Mouse (Mus musculus) lung, embryonic 16.5 days (tissue): ENCODE measurements around the gene Tmprss9. TPM values are rescaled to one million over a fixed set of nuclear protein-coding genes. Genes with fewer than 3 reads are reported as not detected.

Source experiments
- ATAC-seq: fragments of 200-750 bp; cut with Nextera tagmentation; 2 replicates; pipeline ENCODE4 v1.8.0; 2017; ENCODE audit warnings: low read depth, mild to moderate bottlenecking, moderate library complexity
- H3K27ac ChIP-seq: fragments of 300-500 bp; sonication (generic); 2 replicates; pipeline ENCODE4 v1.5.1; 2014; ENCODE audit warnings: mild to moderate bottlenecking, control low read depth, low read length
- H3K27me3 ChIP-seq: fragments of 300-500 bp; sonication (generic); 2 replicates; pipeline ENCODE4 v1.6.1; 2014; ENCODE audit warnings: low read depth, low read length, mixed read lengths; ENCODE audit not compliant: control insufficient read depth, insufficient read depth
- H3K36me3 ChIP-seq: fragments of 300-500 bp; sonication (generic); 2 replicates; pipeline ENCODE4 v1.6.1; 2014; ENCODE audit warnings: low read length; ENCODE audit not compliant: control insufficient read depth, insufficient read depth
- H3K4me1 ChIP-seq: fragments of 300-500 bp; sonication (generic); replicated peaks from 2 replicates; pipeline ENCODE4 v1.6.1; 2014; ENCODE audit warnings: low read length, mixed read lengths; ENCODE audit not compliant: control insufficient read depth, insufficient read depth
- H3K4me2 ChIP-seq: fragments of 300-500 bp; sonication (generic); 2 replicates; pipeline ENCODE4 v1.6.1; 2014; ENCODE audit warnings: low read depth, low read length, control low read depth
- H3K4me3 ChIP-seq: fragments of 300-500 bp; sonication (generic); 2 replicates; pipeline ENCODE4 v1.5.1; 2014; ENCODE audit warnings: mild to moderate bottlenecking, low read length, control low read depth
- H3K9ac ChIP-seq: fragments of 300-500 bp; sonication (generic); 2 replicates; pipeline ENCODE4 v1.6.1; 2014; ENCODE audit warnings: low read length, control low read depth
- H3K9me3 ChIP-seq: fragments of 300-500 bp; sonication (generic); 2 replicates; pipeline ENCODE4 v1.6.1; 2016; ENCODE audit warnings: low read length; ENCODE audit not compliant: control insufficient read depth
- WGBS: fragments of 180-500 bp; shearing (Covaris S2); extraction: QIAGEN DNeasy Blood & Tissue Kit; methylation state at CpG from one replicate; pipeline ENCODE4 v1.1.7; 2014; 5-methylcytosine and 5-hydroxymethylcytosine counted together
- polyA plus RNA-seq: library from polyadenylated mRNA; unstranded; fragments of >200 nt; fragmentation: Nextera tagmentation; extraction: Ambion mirVana; gene quantifications from 2 replicates; pipeline ENCODE4 v1.2.1, GENCODE M21; 2015

Tmprss9 gene
- polyA plus RNA-seq, 1 experiment from 2014 or later: not detected

DNA sequence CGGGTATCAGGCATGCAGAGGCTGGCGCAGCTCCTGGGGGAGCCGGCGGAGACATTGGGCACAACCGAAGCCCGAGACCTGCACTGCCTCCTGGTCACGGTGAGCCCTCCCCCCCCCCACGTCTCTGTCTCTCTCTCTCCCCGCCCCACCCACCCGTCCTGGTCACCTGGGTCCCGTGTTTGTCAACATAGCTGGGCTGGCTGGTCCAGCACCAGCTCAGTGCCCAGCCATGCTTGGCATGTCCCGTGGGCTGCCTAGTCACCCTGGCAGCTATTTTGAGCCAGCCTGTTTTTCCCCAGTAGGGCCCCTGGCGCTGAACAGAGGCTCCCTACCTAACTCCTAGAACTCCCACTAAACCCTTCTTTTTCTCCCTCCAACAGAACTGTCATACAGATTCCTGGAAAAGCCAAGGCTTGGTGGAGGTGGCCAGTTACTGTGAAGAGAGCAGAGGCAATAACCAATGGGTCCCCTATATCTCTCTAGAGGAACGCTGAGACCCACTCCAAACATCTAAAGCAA is 59.6 kb downstream of the Tmprss9 start:
- ATAC-seq: no peak
- peak overlapping the region; percentile 66 for H3K4me3 ChIP-seq
- no peaks in the 10 kb centered on the region for H3K36me3 ChIP-seq
- no peak overlapping the region for H3K27ac ChIP-seq
- H3K9me3 ChIP-seq: no peaks in the 10 kb centered on the region
- 8% methylated on average over 11 of the region's 14 CpGs for WGBS
- H3K4me1 ChIP-seq: peaks cover 39% of the 10 kb centered on the region
- H3K4me2 ChIP-seq: peak overlapping the region; percentile 85
- peak overlapping the region; percentile 76 for H3K9ac ChIP-seq
- H3K27me3 ChIP-seq: no peaks in the 10 kb centered on the region; the same call in 1 of the 2 replicates

DNA sequence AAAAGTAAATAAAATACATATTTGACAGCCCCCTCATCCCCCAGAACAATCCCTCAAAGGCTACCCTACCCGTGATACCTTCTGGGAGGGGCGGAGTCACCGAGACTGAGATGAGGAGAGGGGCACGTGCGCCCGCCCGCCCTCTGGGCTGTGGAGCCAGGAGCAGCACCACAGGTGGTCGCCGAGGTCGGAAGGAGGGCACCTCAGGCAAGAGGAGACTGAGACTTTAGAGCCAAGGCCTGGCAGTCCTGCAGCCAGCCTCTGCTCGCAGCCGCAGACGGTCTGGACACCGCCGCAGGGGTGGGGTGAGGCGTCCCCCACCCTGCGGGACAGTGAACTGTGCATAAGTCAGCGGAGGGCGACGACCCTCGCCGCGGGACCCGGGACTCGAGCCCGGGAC is 60.0 kb downstream of the Tmprss9 start:
- Histone ChIP-seq H3K9ac (peak overlapping the region; percentile 76), H3K4me2 (peak overlapping the region; percentile 85), H3K36me3 (no peaks in the 10 kb centered on the region), H3K27ac (peak overlapping the region; percentile 7; the same call in 1 of the 2 replicates), H3K27me3 (no peaks in the 10 kb centered on the region; the same call in 1 of the 2 replicates), H3K9me3 (no peaks in the 10 kb centered on the region), H3K4me3 (peak overlapping the region; percentile 66), H3K4me1 (peaks cover 43% of the 10 kb centered on the region)
- ATAC-seq: no peak
- WGBS: 5% methylated on average over 26 of the region's 26 CpGs

DNA sequence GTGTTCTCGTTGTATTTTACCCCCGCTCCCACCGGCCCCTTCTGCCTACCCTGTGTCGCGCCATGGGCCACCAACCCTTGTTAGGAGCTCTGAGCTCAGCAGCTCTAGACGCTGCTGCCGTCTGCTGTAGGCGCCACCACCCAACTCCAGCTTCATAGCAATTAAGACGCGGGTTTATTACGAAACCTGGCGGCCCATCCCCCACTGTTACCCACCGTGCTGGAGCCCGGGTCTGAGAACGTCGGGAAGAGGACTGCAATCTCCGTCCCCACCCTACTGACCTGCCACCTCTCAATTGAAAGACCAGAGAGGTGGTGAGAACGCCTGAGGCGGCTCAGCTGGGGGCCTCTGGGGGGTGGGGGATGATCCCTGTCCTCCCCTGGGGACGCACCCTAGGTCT is 60.6 kb downstream of the Tmprss9 start:
- Histone ChIP-seq H3K27ac (no peak overlapping the region), H3K9ac (peak overlapping the region; percentile 65), H3K4me3 (peak overlapping the region; percentile 66), H3K9me3 (no peaks in the 10 kb centered on the region), H3K4me2 (peak overlapping the region; percentile 85), H3K36me3 (no peaks in the 10 kb centered on the region), H3K27me3 (no peaks in the 10 kb centered on the region; the same call in 1 of the 2 replicates), H3K4me1 (peaks cover 49% of the 10 kb centered on the region)
- no peak for ATAC-seq
- WGBS: 2% methylated on average over 20 of the region's 20 CpGs

DNA sequence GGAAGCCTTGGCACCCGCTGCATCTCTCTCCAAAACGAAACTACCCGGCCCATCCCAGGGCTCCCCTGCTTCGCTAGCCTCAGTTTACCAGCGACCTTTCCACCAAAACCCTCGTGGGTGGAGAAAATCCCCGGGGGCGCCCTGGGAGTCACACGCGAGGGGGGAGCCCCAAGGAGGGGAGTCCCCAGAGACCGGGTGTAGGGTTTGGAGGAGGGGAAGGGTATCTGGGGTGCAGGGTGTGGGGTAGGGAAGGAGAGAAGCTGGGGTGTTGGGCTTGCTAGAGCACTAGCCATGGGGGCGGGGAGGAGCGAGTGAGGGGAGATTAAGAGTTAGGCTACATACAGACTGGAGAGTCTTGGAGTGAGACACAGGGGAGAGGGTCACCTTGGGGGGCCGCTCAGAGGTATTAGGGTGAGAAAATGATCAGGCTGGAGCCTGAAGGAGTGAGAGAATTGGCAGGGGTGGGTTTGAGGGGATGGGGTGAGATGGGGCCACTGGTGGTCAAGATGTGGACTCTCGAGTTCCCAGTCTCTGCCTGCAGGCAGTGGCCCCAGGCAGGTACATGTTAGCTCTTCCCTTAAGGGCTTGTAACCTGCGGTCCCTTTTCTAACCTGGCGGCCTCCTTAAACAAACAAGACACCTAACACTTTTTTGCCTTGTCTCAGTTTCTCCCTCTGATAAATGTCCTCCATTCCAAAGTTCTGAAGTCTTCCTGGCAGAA is 61.2 kb downstream of the Tmprss9 start:
- H3K4me1 ChIP-seq: peaks cover 55% of the 10 kb centered on the region
- H3K4me3 ChIP-seq: peak overlapping the region; percentile 66
- no peaks in the 10 kb centered on the region for H3K36me3 ChIP-seq
- 2% methylated on average over 17 of the region's 17 CpGs for WGBS
- H3K27me3 ChIP-seq: no peaks in the 10 kb centered on the region; the same call in 1 of the 2 replicates
- H3K9ac ChIP-seq: peak overlapping the region; percentile 65
- peak overlapping the region; percentile 85 for H3K4me2 ChIP-seq
- no peaks in the 10 kb centered on the region for H3K9me3 ChIP-seq
- H3K27ac ChIP-seq: peak overlapping the region; percentile 59
- ATAC-seq: no peak

DNA sequence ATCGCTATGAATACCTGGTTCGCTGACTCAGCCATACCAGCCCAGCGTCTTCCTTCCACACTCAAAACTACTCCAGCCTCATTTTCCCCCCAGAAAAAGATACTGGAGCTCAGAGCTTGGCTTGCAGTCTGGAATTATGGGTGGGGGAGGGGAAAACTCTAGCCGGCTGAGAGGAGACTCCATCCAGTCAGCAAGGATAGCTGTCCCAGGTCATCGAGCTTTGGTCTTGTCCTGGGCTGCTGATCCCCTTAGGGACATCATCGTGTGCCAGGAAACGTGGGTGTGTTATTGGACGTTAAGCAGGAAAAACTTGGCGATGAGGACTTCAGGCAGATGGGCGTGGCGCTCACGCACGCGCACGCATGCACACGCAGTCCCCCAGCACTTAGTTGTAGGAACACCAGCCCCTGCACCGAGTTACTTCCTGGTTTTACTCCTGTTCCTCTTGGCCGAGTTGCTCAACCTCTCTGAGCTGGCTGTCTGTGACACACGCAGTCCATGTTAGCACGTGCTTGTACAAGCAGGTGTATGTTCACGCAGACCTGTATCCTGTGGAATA is 61.9 kb downstream of the Tmprss9 start:
- 3% methylated on average over 21 of the region's 21 CpGs for WGBS
- peak overlapping the region; percentile 66; the same call in 1 of the 2 replicates for H3K4me3 ChIP-seq
- H3K4me1 ChIP-seq: peaks cover 61% of the 10 kb centered on the region
- no peak for ATAC-seq
- peak overlapping the region; percentile 59 for H3K27ac ChIP-seq
- H3K9ac ChIP-seq: peak overlapping the region; percentile 31; the same call in 1 of the 2 replicates
- no peaks in the 10 kb centered on the region; the same call in 1 of the 2 replicates for H3K27me3 ChIP-seq
- H3K4me2 ChIP-seq: peak overlapping the region; percentile 85
- H3K9me3 ChIP-seq: no peaks in the 10 kb centered on the region
- no peaks in the 10 kb centered on the region for H3K36me3 ChIP-seq

DNA sequence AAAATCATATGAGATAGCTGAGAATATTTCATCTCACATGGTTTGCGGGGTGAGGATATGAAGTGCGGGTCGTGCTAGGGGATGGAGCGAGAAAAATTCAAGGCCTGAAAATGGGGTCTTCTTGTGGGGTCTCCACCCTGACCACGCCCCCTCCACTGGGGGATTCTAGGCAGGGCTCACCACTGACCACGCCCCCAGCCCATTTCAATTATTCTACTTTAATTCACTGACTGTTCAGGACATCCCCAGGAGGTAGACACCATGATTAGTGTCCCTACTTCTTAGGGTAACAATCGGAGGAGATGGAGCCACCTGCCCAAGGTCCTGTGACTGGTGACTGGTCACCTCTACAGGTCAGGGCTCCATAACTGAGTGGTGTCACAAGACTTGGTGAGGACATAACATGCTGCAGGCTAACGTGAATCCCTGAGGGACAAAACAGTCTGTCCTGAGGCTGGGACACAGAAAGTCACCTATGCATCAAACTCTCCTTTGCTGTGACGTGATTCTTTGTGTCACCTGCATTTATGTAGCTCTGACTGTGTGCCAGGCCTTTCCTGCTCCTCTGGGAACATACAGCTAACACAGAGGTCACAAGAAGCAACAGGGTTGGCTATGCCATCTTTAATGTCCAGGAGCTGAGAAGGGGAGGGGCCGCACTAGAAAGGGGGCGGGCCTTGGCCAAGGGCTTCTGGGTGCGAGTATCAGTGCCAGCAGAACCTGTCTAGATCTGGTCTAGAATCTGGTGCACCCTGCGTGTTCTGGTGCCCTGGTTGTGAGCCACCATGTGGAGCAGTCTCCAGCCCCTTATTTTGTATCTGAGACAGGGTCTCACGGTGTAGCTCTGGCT is 62.7 kb downstream of the Tmprss9 start:
- ATAC-seq: no peak
- H3K4me2 ChIP-seq: no peak overlapping the region
- peaks cover 70% of the 10 kb centered on the region for H3K4me1 ChIP-seq
- no peaks in the 10 kb centered on the region for H3K36me3 ChIP-seq
- 48% methylated on average over 14 of the region's 14 CpGs for WGBS
- H3K27me3 ChIP-seq: no peaks in the 10 kb centered on the region; the same call in 1 of the 2 replicates
- H3K9me3 ChIP-seq: no peaks in the 10 kb centered on the region
- no peak overlapping the region for H3K4me3 ChIP-seq
- no peak overlapping the region for H3K27ac ChIP-seq
- H3K9ac ChIP-seq: no peak overlapping the region

DNA sequence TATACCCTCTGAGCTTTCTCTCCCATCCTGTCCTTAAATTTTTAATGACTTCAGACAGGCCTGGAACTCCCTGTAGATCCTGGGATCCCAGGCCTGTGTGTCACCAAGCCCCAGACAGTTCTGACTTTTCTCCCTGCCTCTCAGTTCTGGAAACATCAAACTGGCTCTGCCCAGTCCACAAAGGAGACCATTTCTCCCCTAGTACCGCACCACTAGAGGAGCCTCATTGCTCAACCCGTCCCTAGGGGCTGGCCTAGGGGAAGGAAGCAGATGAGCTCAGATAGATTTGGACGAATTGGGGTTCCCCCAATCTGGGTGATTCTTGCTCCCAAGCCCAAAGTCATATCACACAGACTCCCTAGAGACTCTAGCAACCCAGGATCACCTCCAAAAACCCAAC is 63.6 kb downstream of the Tmprss9 start:
- no peaks in the 10 kb centered on the region for H3K36me3 ChIP-seq
- peak overlapping the region; percentile 72; the same call in 1 of the 2 replicates for H3K4me2 ChIP-seq
- H3K27ac ChIP-seq: peak overlapping the region; percentile 37; the same call in 1 of the 2 replicates
- H3K4me1 ChIP-seq: peaks cover 79% of the 10 kb centered on the region
- 5% methylated on average over 3 of the region's 3 CpGs for WGBS
- ATAC-seq: no peak
- H3K9ac ChIP-seq: no peak overlapping the region; the same call in 1 of the 2 replicates
- H3K9me3 ChIP-seq: no peaks in the 10 kb centered on the region
- no peak overlapping the region for H3K4me3 ChIP-seq
- H3K27me3 ChIP-seq: no peaks in the 10 kb centered on the region; the same call in 1 of the 2 replicates

DNA sequence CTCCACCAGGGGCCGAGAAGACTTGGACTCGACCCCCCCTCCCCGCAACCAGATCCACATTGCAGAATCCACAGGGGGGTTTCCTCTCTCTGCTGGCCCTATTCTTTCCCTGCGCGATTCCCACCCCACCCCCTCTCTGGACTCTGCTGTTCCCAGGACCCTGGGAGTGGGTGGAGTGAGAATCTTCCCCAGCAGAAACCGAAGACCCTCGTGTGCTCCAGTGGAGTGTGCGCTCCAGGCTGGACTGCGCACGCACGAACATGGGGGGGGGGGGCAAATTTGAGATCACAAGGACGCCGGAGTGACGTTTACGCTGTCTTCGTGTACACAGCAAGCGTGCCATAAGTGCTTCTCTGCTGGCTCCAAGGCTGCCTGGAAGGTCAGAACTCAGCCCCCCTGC is 64.0 kb downstream of the Tmprss9 start:
- Histone ChIP-seq H3K27ac (peak overlapping the region; percentile 81), H3K4me2 (peak overlapping the region; percentile 72), H3K36me3 (no peaks in the 10 kb centered on the region), H3K27me3 (no peaks in the 10 kb centered on the region; the same call in 1 of the 2 replicates), H3K9ac (peak overlapping the region; percentile 72), H3K4me3 (peak overlapping the region; percentile 46), H3K9me3 (no peaks in the 10 kb centered on the region), H3K4me1 (peaks cover 83% of the 10 kb centered on the region)
- WGBS: 1% methylated on average over 17 of the region's 17 CpGs
- ATAC-seq: no peak
